Mouse (Mus musculus) G1E (cell line): ENCODE measurements around the gene Areg.

Experiments
- CTCF ChIP-seq: IDR thresholded peaks from 2 replicates; pipeline ENCODE4 v1.5.1; 2012; ENCODE audit warnings: low read depth, low read length, inconsistent platforms, mixed read lengths
- GATA1 ChIP-seq: IDR thresholded peaks from 2 replicates; pipeline ENCODE4 v1.6.1; 2012; ENCODE audit warnings: borderline replicate concordance, low read length, inconsistent platforms, mixed read lengths
- TAL1 ChIP-seq: conservative IDR thresholded peaks from 2 replicates; pipeline ENCODE4 v1.6.1; 2012; ENCODE audit warnings: low read depth, low read length, inconsistent platforms, mixed read lengths

DNA sequence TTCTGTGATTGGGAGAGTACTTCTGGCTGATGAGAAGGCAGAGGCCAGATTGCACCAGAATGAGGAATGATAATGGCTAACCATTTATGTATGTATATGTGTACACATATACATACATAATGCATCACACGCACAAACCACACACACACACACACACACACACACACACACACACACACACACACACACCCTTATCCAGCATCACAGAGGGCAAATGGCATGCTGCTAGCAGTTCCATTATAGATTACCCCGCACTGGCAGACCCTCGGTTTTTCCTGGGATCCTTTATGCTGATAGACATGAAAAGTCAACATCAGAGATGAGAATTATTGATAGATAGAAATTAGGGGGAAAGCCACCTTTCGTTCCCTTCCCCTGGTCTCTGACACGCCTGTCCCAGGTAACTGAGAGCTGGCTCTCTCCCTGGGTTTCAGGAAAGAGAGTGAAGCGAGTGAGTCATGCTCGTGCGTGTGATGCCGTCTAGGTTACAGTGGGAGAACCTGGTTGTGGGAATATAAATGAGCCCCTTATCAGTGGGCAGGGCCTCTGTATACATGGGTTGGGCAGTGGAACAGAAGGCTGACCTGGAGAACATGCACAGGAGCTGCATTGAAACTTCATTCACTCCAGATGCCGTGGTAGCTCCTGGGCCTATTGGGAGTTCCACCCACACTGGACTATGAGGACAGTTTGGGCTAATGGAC is 41.3 kb upstream of the Areg start:
- TF ChIP-seq GATA1 (no peak), TAL1 (no peak), CTCF (no peak)
